Mouse (Mus musculus) ES-Bruce4 (cell line): ENCODE measurements around the gene Leap2. TPM values are rescaled to one million over a fixed set of nuclear protein-coding genes. Genes with fewer than 3 reads are reported as not detected.
"Not testable (repeated sequence)": the region's sequence is repeated elsewhere in the genome, so short reads cannot be mapped to it uniquely, and the experiment has no call there.

Source experiments
- H3K27ac ChIP-seq: 2 replicates; pipeline ENCODE4 v1.5.1; 2012; ENCODE audit warnings: low read length, inconsistent platforms; ENCODE audit not compliant: insufficient read depth
- H3K27me3 ChIP-seq: 2 replicates; pipeline ENCODE4 v1.6.1; 2012; ENCODE audit warnings: mild to moderate bottlenecking, low read length, inconsistent platforms; ENCODE audit not compliant: control insufficient read depth, poor library complexity, insufficient read depth, severe bottlenecking
- H3K36me3 ChIP-seq: 2 replicates; pipeline ENCODE4 v1.6.1; 2012; ENCODE audit warnings: inconsistent platforms, mild to moderate bottlenecking, low read length, moderate library complexity; ENCODE audit not compliant: control insufficient read depth, poor library complexity, insufficient read depth, severe bottlenecking
- H3K4me1 ChIP-seq: one replicate; pipeline ENCODE4 v1.8.1; 2011; ENCODE audit warnings: low read length; ENCODE audit not compliant: control insufficient read depth, insufficient read depth
- H3K4me3 ChIP-seq: 2 replicates; pipeline ENCODE4 v1.5.1; 2011; ENCODE audit warnings: low read depth, mild to moderate bottlenecking, low read length
- H3K9ac ChIP-seq: 2 replicates; pipeline ENCODE4 v1.6.1; 2012; ENCODE audit warnings: low read depth, mild to moderate bottlenecking, inconsistent platforms; ENCODE audit not compliant: poor library complexity, severe bottlenecking
- H3K9me3 ChIP-seq: replicated peaks from 2 replicates; pipeline ENCODE4 v1.6.1; 2012; ENCODE audit warnings: mild to moderate bottlenecking, low read length, inconsistent platforms; ENCODE audit not compliant: control insufficient read depth, poor library complexity, insufficient read depth, severe bottlenecking
- CTCF ChIP-seq: IDR thresholded peaks from one replicate; pipeline ENCODE4 v1.8.1; 2011; ENCODE audit warnings: low read depth, low read length
- EP300 ChIP-seq: IDR thresholded peaks from 2 replicates; pipeline ENCODE4 v1.6.1; 2011; ENCODE audit warnings: low read depth, low read length; ENCODE audit not compliant: insufficient read depth
- POLR2A ChIP-seq: IDR thresholded peaks from one replicate; pipeline ENCODE4 v1.8.1; 2011; ENCODE audit warnings: low read length; ENCODE audit not compliant: insufficient read depth
- polyA plus RNA-seq: library from polyadenylated mRNA; stranded (reverse); fragments of >200 nt; gene quantifications from 2 replicates; pipeline ENCODE4 v1.2.4, GENCODE M21; 2011; ENCODE audit warnings: low read depth; ENCODE audit not compliant: missing spikeins, insufficient read depth, insufficient read length

Gene Leap2
- polyA plus RNA-seq, 1 experiment, result not detected

DNA sequence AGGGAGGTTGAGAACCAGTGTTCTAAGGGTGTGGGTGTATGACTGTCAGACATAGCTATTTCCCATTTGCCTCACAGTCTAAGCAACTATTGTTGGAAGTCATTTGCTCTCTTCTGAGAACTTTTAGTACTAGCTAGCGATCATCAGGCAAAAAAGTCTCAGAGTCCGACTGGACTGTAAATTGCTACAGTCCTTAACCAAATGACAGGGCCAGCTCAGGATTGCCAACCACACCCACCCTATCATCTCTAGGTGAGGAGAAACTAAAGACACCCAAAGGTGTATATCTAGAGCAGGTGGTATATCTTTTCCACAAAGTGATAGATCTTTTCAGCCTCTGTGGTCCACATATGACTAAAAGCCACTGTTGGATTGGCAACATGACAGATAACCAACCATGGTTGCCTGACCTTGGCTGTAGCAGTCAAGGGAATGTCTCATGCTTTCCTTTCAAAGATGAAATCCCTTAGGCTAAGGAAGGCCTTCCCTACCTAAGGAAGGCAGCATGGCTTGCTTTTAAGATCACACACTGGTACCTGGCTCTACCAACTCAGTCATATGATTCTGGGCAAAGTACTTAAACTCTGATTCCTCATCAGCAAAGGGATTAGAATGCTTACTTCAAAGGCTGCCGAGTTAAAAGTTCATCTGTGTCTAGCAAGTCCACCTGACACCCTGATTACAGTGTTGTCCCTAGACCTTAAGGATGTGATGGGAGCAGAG, 5.2 kb upstream of the Leap2 start:
- H3K27me3 ChIP-seq, result no peaks in the 10 kb centered on the region
- no peak for TF ChIP-seq CTCF
- TF ChIP-seq EP300, result no peak
- no peak for TF ChIP-seq POLR2A

GRCm38 (mm10) chr11:53426914-53427313, 3.9 kb upstream of the Leap2 start:
- H3K9me3 ChIP-seq, H3K27ac ChIP-seq, H3K27me3 ChIP-seq, H3K4me3 ChIP-seq, H3K9ac ChIP-seq, H3K4me1 ChIP-seq: not testable (repeated sequence)
- peaks cover 16% of the 10 kb centered on the region for H3K36me3 ChIP-seq

More for the DNA sequence above, 5.2 kb upstream of the Leap2 start:
- peaks cover 14% of the 10 kb centered on the region for H3K36me3 ChIP-seq
- H3K9me3 ChIP-seq, result no peaks in the 10 kb centered on the region
- no peak overlapping the region for H3K9ac ChIP-seq
- no peak overlapping the region for H3K27ac ChIP-seq
- H3K4me1 ChIP-seq, result peaks cover 2% of the 10 kb centered on the region
- H3K4me3 ChIP-seq, result no peak overlapping the region

- TF ChIP-seq CTCF (no peak), EP300 (no peak), POLR2A (no peak)
- Histone ChIP-seq H3K9ac (no peak overlapping the region), H3K4me1 (peaks cover 2% of the 10 kb centered on the region), H3K9me3 (no peaks in the 10 kb centered on the region), H3K4me3 (no peak overlapping the region), H3K27ac (no peak overlapping the region), H3K36me3 (peaks cover 16% of the 10 kb centered on the region), H3K27me3 (no peaks in the 10 kb centered on the region)
Observed at GRCm38 (mm10) chr11:53425711-53426255, 2.8 kb upstream of the Leap2 start.

GRCm38 (mm10) chr11:53425251-53425650, 2.3 kb upstream of the Leap2 start:
- Histone ChIP-seq H3K4me3 (no peak overlapping the region), H3K4me1 (peaks cover 2% of the 10 kb centered on the region), H3K9me3 (no peaks in the 10 kb centered on the region), H3K27me3 (no peaks in the 10 kb centered on the region), H3K9ac (no peak overlapping the region), H3K36me3 (peaks cover 16% of the 10 kb centered on the region), H3K27ac (no peak overlapping the region)
- no peak for TF ChIP-seq EP300
- no peak for TF ChIP-seq POLR2A
- TF ChIP-seq CTCF, result no peak

GRCm38 (mm10) chr11:53424826-53425225, 1.9 kb upstream of the Leap2 start:
- TF ChIP-seq CTCF (no peak), EP300 (no peak), POLR2A (no peak)
- H3K36me3 ChIP-seq, result peaks cover 16% of the 10 kb centered on the region
- no peak overlapping the region for H3K27ac ChIP-seq
- H3K27me3 ChIP-seq, result no peaks in the 10 kb centered on the region
- no peak overlapping the region for H3K9ac ChIP-seq
- H3K4me3 ChIP-seq, result no peak overlapping the region
- H3K4me1 ChIP-seq, result peaks cover 2% of the 10 kb centered on the region
- H3K9me3 ChIP-seq, result no peaks in the 10 kb centered on the region

DNA sequence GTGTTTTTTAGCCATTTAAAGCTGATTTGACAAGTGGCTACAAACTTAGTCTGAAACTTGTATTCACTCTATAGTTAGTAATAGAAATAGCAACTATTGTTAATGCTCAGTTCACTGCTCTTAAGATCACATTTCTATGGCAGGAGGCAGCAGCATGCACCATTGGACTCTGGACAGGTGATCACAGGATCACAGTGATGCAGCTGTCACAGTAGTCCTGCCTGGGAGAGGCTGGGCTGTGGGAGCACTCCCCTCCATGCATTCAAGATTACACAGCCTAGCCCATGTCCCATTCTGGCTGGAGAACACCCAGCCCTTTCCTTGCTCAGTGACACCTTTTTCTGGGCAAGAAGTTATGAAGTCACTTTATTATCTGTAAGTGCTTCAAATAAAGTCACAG, 4.9 kb downstream of the Leap2 start:
- no peak overlapping the region for H3K27ac ChIP-seq
- H3K36me3 ChIP-seq, result peaks cover 34% of the 10 kb centered on the region

More for the DNA sequence above, 4.9 kb downstream of the Leap2 start:
- TF ChIP-seq CTCF (no peak), EP300 (no peak), POLR2A (no peak)
- Histone ChIP-seq H3K4me1 (no peaks in the 10 kb centered on the region), H3K27me3 (no peaks in the 10 kb centered on the region), H3K9ac (no peak overlapping the region), H3K4me3 (no peak overlapping the region), H3K9me3 (no peaks in the 10 kb centered on the region)
